Mouse (Mus musculus) forebrain, embryonic 14.5 days (tissue): ENCODE results near the gene Ppm1m. TPM values are rescaled to one million over a fixed set of nuclear protein-coding genes. Genes with fewer than 3 reads are reported as not detected.

Source experiments
- ATAC-seq: fragments of 200-750 bp; cut with Nextera tagmentation; 2 replicates; pipeline ENCODE4 v1.8.0; 2017; ENCODE audit warnings: mild to moderate bottlenecking, moderate library complexity
- DNase-seq: peaks from one replicate; pipeline ENCODE4 v3.0.0-alpha.2; 2015; ENCODE audit warnings: low spot score
- H3K27ac ChIP-seq: fragments of 300-500 bp; sonication (generic); 2 replicates; pipeline ENCODE4 v1.5.1; 2014; ENCODE audit warnings: low read depth, mild to moderate bottlenecking, control low read depth, low read length, moderate library complexity
- H3K27me3 ChIP-seq: fragments of 300-500 bp; sonication (generic); replicated peaks from 2 replicates; pipeline ENCODE4 v1.6.1; 2014; ENCODE audit warnings: low read length, control low read depth, mixed read lengths; ENCODE audit not compliant: control insufficient read depth, insufficient read depth
- H3K36me3 ChIP-seq: fragments of 300-500 bp; sonication (generic); 2 replicates; pipeline ENCODE4 v1.6.1; 2014; ENCODE audit warnings: low read length, control low read depth; ENCODE audit not compliant: control insufficient read depth, insufficient read depth
- H3K4me1 ChIP-seq: fragments of 300-500 bp; sonication (generic); 2 replicates; pipeline ENCODE4 v1.6.1; 2014; ENCODE audit warnings: antibody characterized with exemption, low read length, control low read depth; ENCODE audit not compliant: control insufficient read depth, insufficient read depth
- H3K4me2 ChIP-seq: fragments of 300-500 bp; sonication (generic); 2 replicates; pipeline ENCODE4 v1.6.1; 2014; ENCODE audit warnings: mild to moderate bottlenecking, control low read depth, low read length
- H3K4me3 ChIP-seq: fragments of 300-500 bp; sonication (generic); 2 replicates; pipeline ENCODE4 v1.5.1; 2014; ENCODE audit warnings: low read depth, low read length, control low read depth
- H3K9ac ChIP-seq: fragments of 300-500 bp; sonication (generic); 2 replicates; pipeline ENCODE4 v1.6.1; 2014; ENCODE audit warnings: mild to moderate bottlenecking, low read length, control low read depth, moderate library complexity
- H3K9me3 ChIP-seq: fragments of 300-500 bp; sonication (generic); replicated peaks from 2 replicates; pipeline ENCODE4 v1.6.1; 2016; ENCODE audit warnings: low read length, control low read depth, mixed read lengths; ENCODE audit not compliant: control insufficient read depth
- WGBS: fragments of 180-500 bp; shearing (Covaris S2); extraction: QIAGEN DNeasy Blood & Tissue Kit; methylation state at CpG from one replicate; pipeline ENCODE4 v1.1.7; 2014; 5-methylcytosine and 5-hydroxymethylcytosine counted together
- microRNA counts: library from miRNA; unstranded; fragments of <30 nt; microRNA quantifications from one replicate; lab custom pipeline; 2016
- microRNA-seq: library from miRNA; unstranded; fragments of <30 nt; microRNA quantifications from one replicate; pipeline ENCODE4, GENCODE M21; 2016
- polyA plus RNA-seq: library from polyadenylated mRNA; unstranded; fragments of >200 nt; fragmentation: Nextera tagmentation; extraction: Ambion mirVana; gene quantifications from 2 replicates; pipeline ENCODE4 v1.2.1, GENCODE M21; 2014

The Ppm1m gene
- polyA plus RNA-seq, 1 experiment from 2014 or later: 10.7 TPM

DNA sequence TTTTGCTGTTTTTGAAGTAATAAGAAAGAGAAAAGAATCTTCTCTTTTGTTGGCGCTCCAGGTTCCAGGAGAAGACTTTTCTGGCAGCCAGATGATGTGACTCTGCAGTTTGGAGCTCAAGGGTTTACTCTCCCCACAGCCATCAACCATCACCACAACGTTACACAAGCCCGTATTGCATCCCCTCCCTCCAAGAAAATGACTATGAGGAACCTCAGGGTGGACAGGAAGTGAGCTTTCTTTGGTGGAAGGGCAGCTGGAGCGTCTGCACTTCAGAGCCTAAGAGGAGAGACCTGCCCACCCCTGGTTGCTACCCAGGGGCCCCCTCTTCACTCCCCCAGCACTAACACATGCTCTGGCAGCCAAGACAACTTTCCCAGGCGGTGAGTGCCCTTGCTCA lies 52.3 kb downstream of the Ppm1m start:
- Histone ChIP-seq H3K27ac (peak overlapping the region; percentile 85), H3K36me3 (0 out of 2 replicates have a peak, but pooled peaks cover 4% of the 10 kb centered on the region), H3K27me3 (peaks cover 8% of the 10 kb centered on the region), H3K9ac (peak overlapping the region; percentile 93; the same call in 1 of the 2 replicates), H3K4me1 (peaks cover 28% of the 10 kb centered on the region), H3K9me3 (no peaks in the 10 kb centered on the region), H3K4me2 (peak overlapping the region; percentile 67), H3K4me3 (peak overlapping the region; percentile 55)
- ATAC-seq (no peak), DNase-seq (no peak)
- WGBS: 31% methylated on average over 5 of the region's 5 CpGs

DNA sequence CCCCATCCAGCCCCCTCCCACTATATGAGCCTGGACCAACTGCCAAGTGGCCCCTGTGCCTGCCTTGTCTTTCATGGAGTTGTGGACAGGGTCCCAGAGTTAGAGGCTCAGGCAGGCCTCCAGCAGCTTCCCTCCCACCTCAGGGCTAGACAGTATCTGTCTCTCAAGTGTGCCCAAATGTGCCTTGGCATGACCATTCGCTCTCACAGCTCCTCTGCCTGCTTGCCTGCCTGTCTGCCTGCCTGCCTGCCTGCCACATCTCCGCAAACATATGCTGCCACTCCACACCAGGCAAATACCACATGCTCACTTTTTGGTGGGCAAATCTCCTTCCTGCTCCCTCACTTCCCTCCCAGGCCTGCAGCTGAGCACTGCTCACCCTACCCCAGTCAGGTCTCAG lies 54.0 kb downstream of the Ppm1m start:
- Histone ChIP-seq H3K27ac (no peak overlapping the region), H3K4me1 (peaks cover 28% of the 10 kb centered on the region), H3K9me3 (no peaks in the 10 kb centered on the region), H3K27me3 (peaks cover 16% of the 10 kb centered on the region), H3K9ac (no peak overlapping the region), H3K4me2 (no peak overlapping the region), H3K36me3 (no peaks in the 10 kb centered on the region), H3K4me3 (no peak overlapping the region)
- ATAC-seq: peak; percentile 24; the same call in 1 of the 2 replicates
- peak; percentile 75 for DNase-seq
- WGBS: 70% methylated on average over 2 of the region's 2 CpGs

MicroRNA genes within 50 kb of the gene (microRNA counts, 519-probe panel; counts per million panel counts)
- 6,536 counts per million, percentile 95 among the panel's probes with 10 or more counts for microRNA mmu-let-7g (lab: Ali Mortazavi, UCI)

Small RNA genes lying within 50 kb of the gene (microRNA-seq; reads per million reads assigned to microRNA genes)
- 136 reads per million, percentile 60 among the genes with 10 or more reads in this experiment for gene Mir135a-1
- gene Mirlet7g: 65,986 reads per million, percentile 100 among the genes with 10 or more reads in this experiment

Other genes starting within 250 kb of the Ppm1m start
- gene Col6a5, start 239.1 kb downstream of the Ppm1m start, polyA plus RNA-seq: 0.10 and 0.15 TPM in 2 replicates
- 0.22 and 0.66 TPM in 2 replicates for gene Col6a4, start 103.0 kb downstream of the Ppm1m start, polyA plus RNA-seq
- gene Glyctk, start 41.6 kb downstream of the Ppm1m start, polyA plus RNA-seq: 2.3 TPM in 2 replicates
- gene Wdr82, start 28.8 kb downstream of the Ppm1m start, polyA plus RNA-seq: 54.7 and 56.4 TPM in 2 replicates
- gene Twf2, start 3.4 kb upstream of the Ppm1m start, polyA plus RNA-seq: 57.5 and 64.7 TPM in 2 replicates
- gene Tlr9, start 22.9 kb upstream of the Ppm1m start, polyA plus RNA-seq: not detected in 2 replicates
- 91.5 and 110 TPM in 2 replicates for gene Alas1, start 48.9 kb upstream of the Ppm1m start, polyA plus RNA-seq
- gene Poc1a, start 81.3 kb upstream of the Ppm1m start, polyA plus RNA-seq: 11.8 and 12.1 TPM in 2 replicates
- 10.2 and 11.3 TPM in 2 replicates for gene Dusp7, start 168.9 kb upstream of the Ppm1m start, polyA plus RNA-seq
- gene Rpl29, start 229.7 kb upstream of the Ppm1m start, polyA plus RNA-seq: 718 and 924 TPM in 2 replicates
- gene Acy1, start 238.6 kb upstream of the Ppm1m start, polyA plus RNA-seq: 29.4 and 36.8 TPM in 2 replicates
- 5.5 and 5.9 TPM in 2 replicates for gene Abhd14b, start 247.7 kb upstream of the Ppm1m start, polyA plus RNA-seq
- gene Abhd14a, start 247.9 kb upstream of the Ppm1m start, polyA plus RNA-seq: 51.9 and 60.2 TPM in 2 replicates